Mouse (Mus musculus) thymus, postnatal 36 days (tissue): ENCODE measurements at regions not wholly inside any gene's neighbourhood (a gene's known extent, or its start where the extent isn't known, plus 50 kb on each side); places are given as distances from the start of the nearest gene placed in this dataset.

Experiments used
- DNase-seq, 2 experiments: peaks; one replicate each; pipeline ENCODE4 v3.0.0; 2022; ENCODE audit warnings: mixed read lengths in 2 of 2

- DNase-seq, result no peak
Observed at GRCm38 (mm10) chr17:64382894-64383293, 51.2 kb upstream of the Pja2 start.

- no peak for DNase-seq
Observed at GRCm38 (mm10) chr17:64383600-64383999, 51.9 kb upstream of the Pja2 start.

DNA sequence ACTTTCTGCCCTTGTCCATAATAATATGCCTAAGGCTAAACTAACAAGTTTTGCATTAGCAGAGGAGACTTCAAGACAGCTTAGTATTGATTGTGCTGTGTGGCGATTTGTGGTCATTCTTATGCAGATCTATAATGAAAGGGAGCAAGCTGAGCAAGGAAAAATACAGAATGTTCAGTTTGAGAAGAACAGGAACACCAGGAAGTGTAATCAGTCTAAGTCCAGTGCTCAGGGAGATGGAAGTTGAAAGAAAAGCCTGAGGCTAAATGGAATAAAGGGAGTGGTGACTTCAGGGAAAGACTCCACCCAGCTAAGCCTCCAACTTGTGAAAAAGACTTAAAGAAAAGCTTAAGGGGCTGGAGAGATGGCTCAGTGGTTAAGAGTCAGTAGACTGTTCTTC, 58.6 kb upstream of the Pja2 start:
- no peak for DNase-seq

DNA sequence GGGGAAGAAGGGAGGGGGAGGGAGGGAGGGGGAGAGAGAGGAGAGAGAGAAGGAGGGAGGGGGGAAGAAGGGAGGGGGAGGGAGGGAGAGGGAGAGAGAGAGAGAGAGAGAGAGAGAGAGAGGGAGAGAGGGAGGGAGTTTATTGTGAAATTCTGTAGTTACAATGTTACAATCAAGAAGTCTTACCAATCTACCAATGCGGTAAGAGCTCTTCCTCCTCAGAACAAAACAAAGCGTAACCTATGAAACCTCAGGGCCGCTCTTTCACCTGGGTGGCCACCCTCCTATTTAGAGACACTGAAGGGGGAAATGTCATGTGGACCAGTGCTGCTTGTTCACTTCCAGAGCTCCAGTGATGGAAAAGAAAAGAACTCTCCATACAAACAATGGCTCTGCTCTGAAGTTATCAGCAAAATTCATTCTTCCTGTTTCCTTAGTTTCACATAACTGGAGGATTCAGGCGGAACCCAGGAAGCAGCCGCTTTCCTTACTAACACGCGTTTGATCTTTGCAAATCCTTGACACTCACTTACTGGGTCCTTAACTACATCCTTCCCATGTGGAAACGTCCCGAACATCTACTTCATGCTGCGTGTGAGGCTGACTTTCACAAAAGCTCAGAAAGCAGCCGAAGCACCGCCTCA, 65.7 kb upstream of the Pja2 start:
- DNase-seq, result no peak

- no peak for DNase-seq
Observed at GRCm38 (mm10) chr17:64398114-64398692, 66.5 kb upstream of the Pja2 start.

- DNase-seq, result no peak
Observed at GRCm38 (mm10) chr17:64398708-64399107, 67.0 kb upstream of the Pja2 start.

DNA sequence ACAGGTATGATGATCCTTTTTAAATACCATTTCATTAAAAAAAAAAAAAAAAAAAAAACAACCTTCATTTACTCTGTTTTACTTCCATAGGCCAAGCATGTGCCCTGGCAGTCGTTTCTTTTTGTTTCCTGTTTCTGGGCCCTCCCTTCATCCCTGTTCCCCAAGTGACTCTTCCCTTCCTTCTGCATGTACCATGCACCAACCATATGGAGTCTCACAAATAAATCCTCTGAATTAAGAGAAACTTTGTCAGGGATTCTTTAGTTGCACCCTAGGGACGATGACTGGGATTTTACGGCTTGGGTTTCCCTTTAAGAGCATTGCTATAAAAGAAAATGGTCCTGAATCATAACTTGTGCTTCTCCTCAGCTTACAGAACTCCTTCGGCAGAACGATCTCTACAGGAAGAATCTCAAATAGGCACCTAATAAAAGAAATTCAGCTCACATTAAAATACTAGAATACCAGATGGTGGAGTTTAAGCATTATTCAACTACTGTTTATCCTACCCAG, 75.1 kb upstream of the Pja2 start:
- no peak for DNase-seq

DNA sequence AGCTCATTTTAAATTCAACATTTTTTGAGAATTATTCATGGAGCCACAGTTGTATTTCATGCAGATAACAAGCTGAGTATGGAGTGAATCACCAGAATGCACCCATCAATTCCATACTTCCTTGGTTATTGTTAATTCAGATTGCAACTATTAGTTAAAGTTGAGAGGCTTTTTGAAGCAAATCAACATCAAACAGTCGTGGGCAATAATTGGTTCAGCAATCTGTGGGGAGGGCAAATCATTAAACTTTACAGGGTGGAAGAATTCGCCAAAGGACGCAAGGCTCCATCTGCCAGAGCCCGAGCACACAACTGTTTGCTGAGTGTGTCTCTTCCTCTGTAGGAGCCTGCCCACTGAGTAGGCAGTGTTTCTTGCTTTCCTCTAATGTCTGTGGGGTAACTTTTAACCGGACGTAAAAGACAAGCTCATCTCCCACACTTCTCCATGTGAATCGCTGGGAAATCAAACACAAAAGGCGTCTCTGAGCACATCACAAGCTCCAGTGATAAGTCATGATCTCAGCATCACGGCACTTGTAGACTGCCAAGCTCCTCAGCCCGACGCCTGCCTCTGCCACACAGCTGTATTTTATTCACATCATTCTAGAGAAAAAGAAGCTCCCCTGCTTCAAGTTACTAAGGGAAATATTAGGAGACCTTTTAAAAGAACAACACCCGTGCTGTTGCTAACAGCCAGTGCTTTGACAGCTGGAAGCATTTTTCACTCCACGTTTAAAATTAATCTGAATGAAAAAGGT, 75.7 kb upstream of the Pja2 start:
- DNase-seq, result no peak

DNA sequence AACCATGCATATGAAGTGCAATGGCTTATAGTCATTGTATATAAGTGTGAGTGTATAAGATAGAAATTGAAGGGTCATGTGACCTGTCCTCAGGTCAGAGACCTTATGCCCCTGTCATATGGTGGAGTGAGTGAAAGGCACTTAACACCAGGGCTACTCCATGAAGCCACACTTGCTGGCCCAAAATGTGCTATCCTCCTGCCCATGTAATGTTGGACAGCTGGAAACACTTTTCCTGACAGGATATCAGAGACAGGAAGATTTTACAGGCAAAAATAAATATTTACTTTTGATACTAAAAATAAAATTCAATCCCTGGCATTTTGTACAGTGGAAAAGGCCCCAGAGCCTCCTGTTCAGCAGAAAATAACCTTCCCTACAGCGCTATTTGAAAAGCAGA, 94.1 kb upstream of the Pja2 start:
- no peak for DNase-seq

DNA sequence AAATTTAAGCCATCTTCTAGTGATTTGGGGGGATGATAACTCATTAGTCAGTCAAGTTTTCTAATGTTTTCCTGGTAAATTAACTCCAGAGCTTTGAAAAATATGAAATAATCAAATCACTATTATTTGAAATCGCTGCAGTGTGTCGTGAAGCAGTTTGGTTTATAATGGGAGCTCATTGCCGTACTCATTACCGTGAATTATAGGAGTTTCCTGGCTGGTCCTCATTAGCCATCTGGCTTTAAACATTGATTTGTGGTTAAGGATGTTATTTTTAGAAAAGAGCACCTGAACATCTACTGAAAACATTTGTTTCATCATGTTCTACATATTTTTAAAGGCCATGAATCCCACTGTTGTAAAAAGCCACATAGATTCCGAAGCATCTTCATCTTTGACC, 94.8 kb upstream of the Pja2 start:
- DNase-seq, result no peak

- no peak for DNase-seq
Observed at GRCm38 (mm10) chr17:64439571-64439970, 107.9 kb upstream of the Pja2 start.

- DNase-seq, result no peak
Observed at GRCm38 (mm10) chr17:64454736-64455135, 123.0 kb upstream of the Pja2 start.

DNA sequence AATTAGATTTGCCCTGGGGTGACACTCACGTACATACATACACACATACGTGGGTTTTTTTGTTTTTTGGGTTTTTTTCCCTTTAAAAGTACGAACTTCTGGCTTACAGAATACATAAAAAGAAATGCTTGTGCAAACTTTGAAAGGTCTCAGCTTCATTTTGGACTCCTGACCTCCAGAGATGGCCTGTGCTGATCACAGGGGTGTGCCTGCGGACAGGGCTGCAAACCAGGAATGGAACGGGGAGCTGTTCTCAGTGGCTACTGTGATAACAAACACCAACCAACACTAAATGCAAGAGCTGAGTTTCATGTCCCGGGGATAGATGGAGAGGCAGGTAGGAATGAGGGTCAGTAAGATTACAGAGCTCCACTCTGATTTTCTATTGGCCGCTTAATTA, 134.3 kb upstream of the Man2a1 start:
- DNase-seq, result no peak

- no peak for DNase-seq
Observed at GRCm38 (mm10) chr17:64466746-64467145, 133.8 kb upstream of the Man2a1 start.

- no peak for DNase-seq
Observed at GRCm38 (mm10) chr17:64467297-64467696, 133.2 kb upstream of the Man2a1 start.

GRCm38 (mm10) chr17:64469754-64470400, 130.7 kb upstream of the Man2a1 start:
- no peak for DNase-seq

- DNase-seq, result no peak
Observed at GRCm38 (mm10) chr17:64480607-64481038, 119.9 kb upstream of the Man2a1 start.

DNA sequence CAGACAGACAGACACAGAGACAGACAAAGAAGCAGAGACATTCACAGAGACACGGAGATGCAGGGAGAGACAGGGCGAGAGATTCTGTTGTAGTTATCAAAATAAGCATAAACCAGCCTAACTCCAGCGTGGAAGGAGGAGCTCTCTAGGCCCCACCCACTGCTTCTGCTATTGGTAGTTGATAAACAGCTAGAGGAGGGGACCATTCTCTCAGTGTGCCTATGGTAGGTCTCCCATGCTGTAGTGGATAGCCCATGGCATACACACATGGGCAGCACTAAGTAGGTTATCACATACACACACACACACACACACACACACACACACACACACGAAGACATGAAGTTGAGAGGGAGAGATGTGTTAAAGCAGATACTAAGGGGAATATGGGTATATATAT, 115.7 kb upstream of the Man2a1 start:
- no peak for DNase-seq

GRCm38 (mm10) chr17:64489769-64490335, 110.7 kb upstream of the Man2a1 start:
- DNase-seq, result no peak

DNA sequence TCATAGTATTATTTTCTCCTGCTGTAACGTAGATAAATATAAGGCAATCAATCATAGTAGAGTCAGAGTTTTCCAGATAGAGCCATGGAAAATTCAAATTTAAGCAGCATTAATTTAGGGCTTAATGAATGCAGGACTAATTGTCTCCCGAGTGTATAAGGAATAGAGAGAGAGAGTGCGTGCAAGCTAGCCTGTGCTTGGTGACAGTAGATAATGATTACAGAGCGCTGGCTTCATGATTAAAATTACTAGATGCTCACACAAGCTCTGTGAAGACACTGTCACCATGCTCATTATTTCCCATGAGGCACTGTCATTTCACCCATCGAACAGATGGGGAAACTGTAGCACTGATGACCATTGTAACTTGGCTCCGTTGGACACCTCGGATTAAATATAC, 109.9 kb upstream of the Man2a1 start:
- DNase-seq, result no peak

GRCm38 (mm10) chr17:64491922-64492353, 108.6 kb upstream of the Man2a1 start:
- DNase-seq, result no peak

DNA sequence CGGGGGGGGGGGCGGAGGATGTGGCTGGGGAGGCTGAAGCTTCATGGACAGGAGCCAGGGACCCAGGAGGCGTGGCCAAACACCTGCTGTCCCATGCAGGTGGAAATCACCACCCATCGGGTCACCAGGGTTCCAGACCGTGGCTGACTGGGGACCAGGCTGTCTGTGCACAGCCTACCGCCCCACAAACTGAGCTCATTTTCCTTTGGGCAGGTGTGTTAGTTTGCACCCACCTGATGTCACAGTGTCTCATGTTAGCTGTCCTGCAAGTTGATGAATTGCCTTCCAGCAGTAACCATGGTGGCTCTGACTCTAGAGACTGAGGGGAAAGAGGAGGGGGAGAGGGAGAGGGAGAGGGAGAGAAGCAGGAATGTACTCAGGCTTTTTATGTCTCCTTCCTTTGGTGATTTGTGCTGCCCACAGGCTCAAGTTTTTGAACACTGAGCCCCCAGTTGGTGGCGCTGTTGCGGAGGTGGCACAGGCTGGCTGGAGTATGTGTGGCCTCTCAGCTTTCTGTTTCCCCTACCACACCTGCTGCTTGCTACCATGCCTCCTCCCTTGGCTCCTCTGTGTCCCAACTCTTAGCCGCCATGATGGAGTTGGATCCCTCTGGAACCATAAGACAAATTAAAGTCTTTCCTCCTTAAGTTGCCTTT, 107.8 kb upstream of the Man2a1 start:
- DNase-seq, result peak; percentile 17 to 23
